Mouse (Mus musculus) ES-Bruce4 (cell line): ENCODE results near the gene Gstm5. TPM values are rescaled to one million over a fixed set of nuclear protein-coding genes. Genes with fewer than 3 reads are reported as not detected.
"Not testable (repeated sequence)": the region's sequence is repeated elsewhere in the genome, so short reads cannot be mapped to it uniquely, and the experiment has no call there.

Source experiments
- H3K27ac ChIP-seq: 2 replicates; pipeline ENCODE4 v1.5.1; 2012; ENCODE audit warnings: low read length, inconsistent platforms; ENCODE audit not compliant: insufficient read depth
- H3K27me3 ChIP-seq: 2 replicates; pipeline ENCODE4 v1.6.1; 2012; ENCODE audit warnings: mild to moderate bottlenecking, low read length, inconsistent platforms; ENCODE audit not compliant: control insufficient read depth, poor library complexity, insufficient read depth, severe bottlenecking
- H3K36me3 ChIP-seq: 2 replicates; pipeline ENCODE4 v1.6.1; 2012; ENCODE audit warnings: inconsistent platforms, mild to moderate bottlenecking, low read length, moderate library complexity; ENCODE audit not compliant: control insufficient read depth, poor library complexity, insufficient read depth, severe bottlenecking
- H3K4me1 ChIP-seq: one replicate; pipeline ENCODE4 v1.8.1; 2011; ENCODE audit warnings: low read length; ENCODE audit not compliant: control insufficient read depth, insufficient read depth
- H3K4me3 ChIP-seq: 2 replicates; pipeline ENCODE4 v1.5.1; 2011; ENCODE audit warnings: low read depth, mild to moderate bottlenecking, low read length
- H3K9ac ChIP-seq: 2 replicates; pipeline ENCODE4 v1.6.1; 2012; ENCODE audit warnings: low read depth, mild to moderate bottlenecking, inconsistent platforms; ENCODE audit not compliant: poor library complexity, severe bottlenecking
- H3K9me3 ChIP-seq: replicated peaks from 2 replicates; pipeline ENCODE4 v1.6.1; 2012; ENCODE audit warnings: mild to moderate bottlenecking, low read length, inconsistent platforms; ENCODE audit not compliant: control insufficient read depth, poor library complexity, insufficient read depth, severe bottlenecking
- CTCF ChIP-seq: IDR thresholded peaks from one replicate; pipeline ENCODE4 v1.8.1; 2011; ENCODE audit warnings: low read depth, low read length
- EP300 ChIP-seq: IDR thresholded peaks from 2 replicates; pipeline ENCODE4 v1.6.1; 2011; ENCODE audit warnings: low read depth, low read length; ENCODE audit not compliant: insufficient read depth
- POLR2A ChIP-seq: IDR thresholded peaks from one replicate; pipeline ENCODE4 v1.8.1; 2011; ENCODE audit warnings: low read length; ENCODE audit not compliant: insufficient read depth
- polyA plus RNA-seq: library from polyadenylated mRNA; stranded (reverse); fragments of >200 nt; gene quantifications from 2 replicates; pipeline ENCODE4 v1.2.4, GENCODE M21; 2011; ENCODE audit warnings: low read depth; ENCODE audit not compliant: missing spikeins, insufficient read depth, insufficient read length

Gene Gstm5
- polyA plus RNA-seq, 1 experiment, result 21.3 TPM

GRCm38 (mm10) chr3:107850418-107851031 lies 45.1 kb upstream of the Gstm5 start:
- Histone ChIP-seq H3K36me3 (no peaks in the 10 kb centered on the region), H3K27me3 (no peaks in the 10 kb centered on the region), H3K4me3 (no peak overlapping the region), H3K9me3 (no peaks in the 10 kb centered on the region), H3K4me1 (no peaks in the 10 kb centered on the region), H3K9ac (no peak overlapping the region), H3K27ac (no peak overlapping the region)
- TF ChIP-seq EP300 (0 out of 2 replicates have a peak, but pooled peaks have one; percentile 5), POLR2A (no peak)

GRCm38 (mm10) chr3:107852786-107853185 lies 42.8 kb upstream of the Gstm5 start:
- Histone ChIP-seq H3K4me1 (no peaks in the 10 kb centered on the region), H3K4me3 (no peak overlapping the region), H3K27ac (no peak overlapping the region), H3K9me3 (no peaks in the 10 kb centered on the region), H3K27me3 (no peaks in the 10 kb centered on the region), H3K9ac (no peak overlapping the region), H3K36me3 (no peaks in the 10 kb centered on the region)
- TF ChIP-seq POLR2A, result no peak
- no peak for TF ChIP-seq CTCF
- no peak for TF ChIP-seq EP300

GRCm38 (mm10) chr3:107853232-107854181 lies 42.1 kb upstream of the Gstm5 start:
- Histone ChIP-seq H3K36me3 (no peaks in the 10 kb centered on the region), H3K4me1 (no peaks in the 10 kb centered on the region), H3K9me3 (no peaks in the 10 kb centered on the region), H3K27ac (no peak overlapping the region), H3K4me3 (no peak overlapping the region), H3K27me3 (no peaks in the 10 kb centered on the region), H3K9ac (no peak overlapping the region)
- TF ChIP-seq EP300 (no peak), CTCF (no peak)

- H3K36me3 ChIP-seq, result no peaks in the 10 kb centered on the region
- no peak overlapping the region for H3K4me3 ChIP-seq
- H3K27me3 ChIP-seq, result no peaks in the 10 kb centered on the region
- TF ChIP-seq CTCF (no peak), POLR2A (no peak), EP300 (no peak)
- H3K4me1 ChIP-seq, result no peaks in the 10 kb centered on the region
- H3K9ac ChIP-seq, result no peak overlapping the region
- H3K27ac ChIP-seq, result no peak overlapping the region
- no peaks in the 10 kb centered on the region for H3K9me3 ChIP-seq
Measured at GRCm38 (mm10) chr3:107855368-107855767, 40.3 kb upstream of the Gstm5 start.

- Histone ChIP-seq H3K9me3 (no peaks in the 10 kb centered on the region), H3K4me1 (no peaks in the 10 kb centered on the region), H3K27ac (no peak overlapping the region), H3K36me3 (no peaks in the 10 kb centered on the region), H3K27me3 (no peaks in the 10 kb centered on the region), H3K4me3 (no peak overlapping the region), H3K9ac (no peak overlapping the region)
- TF ChIP-seq POLR2A, result no peak
- TF ChIP-seq EP300, result no peak
- TF ChIP-seq CTCF, result no peak
Measured at GRCm38 (mm10) chr3:107857646-107858045, 38.0 kb upstream of the Gstm5 start.

GRCm38 (mm10) chr3:107861483-107861882 lies 34.1 kb upstream of the Gstm5 start:
- H3K9ac ChIP-seq, H3K4me1 ChIP-seq, H3K9me3 ChIP-seq, H3K36me3 ChIP-seq, H3K4me3 ChIP-seq, H3K27me3 ChIP-seq, H3K27ac ChIP-seq: not testable (repeated sequence)
